Mouse (Mus musculus): ENCODE data around the gene Lrpap1. TPM values are rescaled to one million over a fixed set of nuclear protein-coding genes. Genes with fewer than 3 reads are reported as not detected.

Gene Lrpap1
- polyA plus RNA-seq, 1 experiment from 2014 or later = 112 TPM

DNA sequence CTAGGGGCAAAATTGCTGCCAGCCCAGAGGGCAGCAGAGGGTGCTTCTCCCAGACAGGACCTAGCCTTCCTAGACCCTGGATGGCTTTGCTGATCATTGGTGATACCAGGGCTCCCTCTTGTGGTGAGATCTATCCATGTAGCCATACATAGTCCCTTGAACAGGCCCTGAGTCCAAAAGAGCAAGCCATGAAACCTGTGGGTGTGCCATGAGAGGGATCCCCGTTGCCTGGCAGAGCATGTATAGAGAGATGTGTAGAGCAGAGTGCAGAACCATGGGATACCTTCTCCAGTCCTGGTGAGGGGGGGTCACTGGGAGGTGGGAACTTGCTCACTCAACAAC lies 62.5 kb downstream of the Lrpap1 start:
- no peaks in the 10 kb centered on the region for H3K9me3 ChIP-seq
- no peak overlapping the region for H3K9ac ChIP-seq (replicated peaks)
- 43% methylated on average over 1 of the region's 1 CpGs for WGBS
- ATAC-seq (ENCODE audit: low FRiP score, low read depth) = peak; percentile 71
- H3K36me3 ChIP-seq = no peaks in the 10 kb centered on the region
- no peaks in the 10 kb centered on the region for H3K27me3 ChIP-seq
- H3K27ac ChIP-seq (replicated peaks) = no peak overlapping the region
- H3K4me3 ChIP-seq = no peak overlapping the region
- H3K4me1 ChIP-seq = no peaks in the 10 kb centered on the region
- no peak overlapping the region for H3K4me2 ChIP-seq (replicated peaks)

DNA sequence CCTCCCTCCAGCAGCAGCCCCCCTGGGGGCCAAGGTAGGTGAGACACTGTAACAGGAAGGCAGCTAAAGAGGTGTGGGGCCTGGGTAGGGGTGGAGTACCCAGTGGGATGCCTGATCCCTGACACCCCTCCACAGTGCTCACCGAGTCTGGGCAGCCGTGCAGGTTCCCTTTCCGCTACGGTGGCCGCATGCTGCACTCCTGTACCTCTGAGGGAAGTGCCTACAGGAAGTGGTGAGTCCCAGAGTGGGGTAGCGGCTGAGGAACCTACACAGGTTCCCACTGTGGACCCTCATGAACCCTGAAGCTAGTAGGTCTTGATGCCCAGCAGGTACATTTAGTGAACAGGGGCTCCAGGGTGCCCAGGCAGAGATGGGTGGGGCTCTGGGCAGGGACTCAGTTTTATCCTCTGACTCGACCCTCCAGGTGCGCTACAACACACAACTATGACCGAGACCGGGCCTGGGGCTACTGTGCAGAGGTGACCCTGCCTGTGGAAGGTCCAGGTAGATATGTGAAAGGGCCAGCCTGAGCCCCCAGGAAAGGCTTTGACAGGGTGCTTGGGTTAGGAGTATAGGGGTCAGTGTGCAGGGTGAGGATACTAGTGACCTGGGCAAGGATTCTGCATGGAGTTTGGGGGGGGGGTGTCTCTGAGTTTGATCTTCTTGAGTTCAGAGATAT lies 63.0 kb downstream of the Lrpap1 start:
- Histone ChIP-seq H3K27ac (replicated peaks) (no peak overlapping the region), H3K9ac (replicated peaks) (no peak overlapping the region), H3K9me3 (no peaks in the 10 kb centered on the region), H3K4me1 (no peaks in the 10 kb centered on the region), H3K4me2 (replicated peaks) (no peak overlapping the region), H3K4me3 (no peak overlapping the region), H3K27me3 (no peaks in the 10 kb centered on the region), H3K36me3 (no peaks in the 10 kb centered on the region)
- WGBS = 80% methylated on average over 10 of the region's 10 CpGs
- peak; percentile 52 for ATAC-seq (ENCODE audit: low FRiP score, low read depth)

Other genes with a start within 250 kb of the Lrpap1 start
- gene Msantd1, start 197.8 kb downstream of the Lrpap1 start, polyA plus RNA-seq (2016; fragmentation: Nextera tagmentation; extraction: Ambion mirVana) = 1.7 and 2.7 TPM in 2 replicates
- gene Rgs12, start 156.3 kb downstream of the Lrpap1 start, polyA plus RNA-seq (2016; fragmentation: Nextera tagmentation; extraction: Ambion mirVana) = 81.7 and 84.6 TPM in 2 replicates
- 0.31 and 0.33 TPM in 2 replicates for gene Hgfac, start 64.3 kb downstream of the Lrpap1 start, polyA plus RNA-seq (2016; fragmentation: Nextera tagmentation; extraction: Ambion mirVana)
- 0.42 and 0.46 TPM in 2 replicates for gene Dok7, start 49.0 kb downstream of the Lrpap1 start, polyA plus RNA-seq (2016; fragmentation: Nextera tagmentation; extraction: Ambion mirVana)
- 0.13 TPM in 1 of 2 replicates, not detected in the other for gene Adra2c, start 172.6 kb upstream of the Lrpap1 start, polyA plus RNA-seq (2016; fragmentation: Nextera tagmentation; extraction: Ambion mirVana)

All from midbrain, embryonic 12.5 days (tissue).